Mouse (Mus musculus): Measurements from ENCODE around the gene Emc3. TPM values are rescaled to one million over a fixed set of nuclear protein-coding genes. Genes with fewer than 3 reads are reported as not detected.

The Emc3 gene
- polyA plus RNA-seq, 1 experiment from 2014 or later: 43.0 TPM

DNA sequence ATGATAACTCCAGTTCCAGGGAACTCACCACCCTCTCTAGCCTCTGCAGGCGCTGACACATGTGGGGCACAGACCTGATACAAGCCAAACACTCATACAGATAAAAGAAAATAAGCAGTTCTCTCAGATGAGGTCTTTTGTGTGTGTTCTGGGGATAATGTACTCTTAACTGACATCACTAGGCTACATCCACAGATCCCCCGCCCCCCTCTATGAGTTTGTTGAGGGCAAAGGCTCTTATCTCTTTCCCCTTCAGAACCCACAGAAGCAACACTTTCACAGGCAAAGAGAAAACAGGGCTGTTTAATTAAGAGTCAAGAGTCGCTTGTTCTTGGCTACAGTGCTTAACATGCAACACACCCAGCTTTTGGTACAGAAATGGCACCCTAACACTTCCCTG lies 16.9 kb downstream of the Emc3 start:
- Histone ChIP-seq H3K9ac (replicated peaks) (no peak overlapping the region), H3K4me1 (ENCODE audit: insufficient read depth) (peaks cover 3% of the 10 kb centered on the region; the same call in 1 of the 2 replicates), H3K9me3 (ENCODE audit: low read length) (no peaks in the 10 kb centered on the region), H3K27me3 (ENCODE audit: insufficient read depth, low read length) (no peaks in the 10 kb centered on the region), H3K36me3 (replicated peaks; ENCODE audit: insufficient read depth, low read length) (peaks cover 59% of the 10 kb centered on the region), H3K4me2 (ENCODE audit: low read depth, low read length) (no peak overlapping the region), H3K4me3 (ENCODE audit: low read depth, low read length) (no peak overlapping the region), H3K27ac (ENCODE audit: low read depth) (no peak overlapping the region)
- whole genome bisulfite sequencing (ENCODE audit: insufficient replicate concordance): 70% methylated on average over 3 of the region's 3 CpGs
- no peak for ATAC-seq
- DNase-seq: no peak
- TF ChIP-seq EP300 (IDR thresholded peaks at IDR 0.05; ENCODE audit: low read depth) (no peak), CTCF (IDR thresholded peaks at IDR 0.05; ENCODE audit: low read depth) (no peak)

DNA sequence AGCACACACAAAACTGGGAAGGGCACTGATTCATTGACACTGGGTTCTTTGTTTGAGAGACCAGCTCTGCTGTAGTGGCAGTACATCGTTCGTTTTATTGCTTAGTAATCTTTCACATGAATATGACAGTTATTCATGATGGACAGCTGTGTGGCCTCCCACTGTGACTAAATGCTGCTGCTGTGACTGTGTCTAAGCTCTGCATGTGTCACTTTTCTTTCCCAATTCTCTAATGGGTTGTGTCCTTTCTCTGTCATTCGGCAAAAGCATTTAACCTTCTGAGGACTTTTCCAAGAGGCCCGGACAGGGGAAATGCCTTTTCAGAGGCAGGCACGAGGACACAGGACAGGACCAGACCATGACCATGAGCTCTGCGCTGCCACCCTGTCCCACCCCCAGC lies 17.5 kb downstream of the Emc3 start:
- Histone ChIP-seq H3K4me2 (ENCODE audit: low read depth, low read length) (no peak overlapping the region), H3K9me3 (ENCODE audit: low read length) (no peaks in the 10 kb centered on the region), H3K27ac (ENCODE audit: low read depth) (no peak overlapping the region), H3K4me1 (ENCODE audit: insufficient read depth) (peaks cover 3% of the 10 kb centered on the region; the same call in 1 of the 2 replicates), H3K9ac (replicated peaks) (no peak overlapping the region), H3K4me3 (ENCODE audit: low read depth, low read length) (no peak overlapping the region), H3K36me3 (replicated peaks; ENCODE audit: insufficient read depth, low read length) (peaks cover 53% of the 10 kb centered on the region), H3K27me3 (ENCODE audit: insufficient read depth, low read length) (no peaks in the 10 kb centered on the region)
- ATAC-seq (no peak), DNase-seq (no peak)
- no peak for TF ChIP-seq CTCF (IDR thresholded peaks at IDR 0.05; ENCODE audit: low read depth)
- no peak for TF ChIP-seq EP300 (IDR thresholded peaks at IDR 0.05; ENCODE audit: low read depth)
- WGBS (ENCODE audit: insufficient replicate concordance): 88% methylated on average over 6 of the region's 6 CpGs

DNA sequence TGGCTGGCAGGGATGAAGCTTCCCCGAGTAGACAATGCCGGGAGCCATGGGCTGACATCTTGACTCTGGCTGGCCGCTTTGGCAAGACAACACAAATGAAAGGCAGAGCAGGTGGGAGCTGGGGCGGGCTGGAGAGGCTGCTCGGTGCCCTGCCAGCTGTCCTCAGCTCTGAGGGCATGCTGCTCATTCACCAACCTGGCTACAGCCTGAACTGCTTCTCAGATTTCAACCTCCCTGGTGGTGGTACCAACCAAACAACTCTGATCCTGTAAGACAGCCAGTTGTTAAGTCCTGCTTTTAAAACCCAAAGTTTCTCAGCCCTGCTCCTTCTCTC lies 22.5 kb downstream of the Emc3 start:
- 65% methylated on average over 5 of the region's 5 CpGs for WGBS (ENCODE audit: insufficient replicate concordance)

DNA sequence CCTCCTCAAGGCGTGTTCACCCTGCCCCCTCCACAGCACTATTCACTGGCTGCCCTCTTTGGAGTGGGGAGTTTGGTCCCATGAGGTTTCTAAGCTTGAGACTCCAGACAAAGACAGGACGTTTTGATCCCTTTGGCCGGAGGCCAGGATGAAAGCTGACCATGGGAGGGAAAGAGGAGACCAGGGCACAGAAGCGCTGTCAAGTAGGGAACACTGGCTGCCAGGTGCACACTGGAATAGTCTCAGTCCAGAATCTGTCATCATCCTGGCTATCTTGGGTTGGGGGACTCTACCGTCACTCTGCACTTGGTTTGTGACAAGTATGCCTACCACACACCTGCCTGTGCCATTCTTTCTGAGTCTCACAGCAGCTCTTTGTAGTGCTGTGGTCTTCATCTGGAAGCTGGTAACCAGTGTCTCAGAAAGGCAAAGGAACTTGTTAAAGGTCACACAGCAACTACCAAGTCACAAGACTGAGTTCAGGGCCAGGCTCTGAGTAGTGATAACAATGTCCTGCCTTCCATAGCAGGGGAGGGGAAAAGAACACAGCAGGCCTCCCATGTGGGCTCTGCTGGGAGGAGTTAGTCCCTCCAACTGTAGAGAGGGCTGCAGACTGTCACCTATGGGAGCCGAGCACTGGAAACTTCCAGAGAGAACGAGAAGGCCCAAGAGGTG lies 23.0 kb downstream of the Emc3 start:
- Histone ChIP-seq H3K27me3 (ENCODE audit: insufficient read depth, low read length) (no peaks in the 10 kb centered on the region), H3K36me3 (replicated peaks; ENCODE audit: insufficient read depth, low read length) (no peaks in the 10 kb centered on the region), H3K9me3 (ENCODE audit: low read length) (no peaks in the 10 kb centered on the region), H3K4me1 (ENCODE audit: insufficient read depth) (no peaks in the 10 kb centered on the region), H3K27ac (ENCODE audit: low read depth) (no peak overlapping the region), H3K9ac (replicated peaks) (no peak overlapping the region), H3K4me3 (ENCODE audit: low read depth, low read length) (no peak overlapping the region), H3K4me2 (ENCODE audit: low read depth, low read length) (no peak overlapping the region)
- ATAC-seq (no peak), DNase-seq (no peak)
- WGBS (ENCODE audit: insufficient replicate concordance): 66% methylated on average over 7 of the region's 7 CpGs
- TF ChIP-seq EP300 (IDR thresholded peaks at IDR 0.05; ENCODE audit: low read depth) (no peak), CTCF (IDR thresholded peaks at IDR 0.05; ENCODE audit: low read depth) (no peak)

More for the DNA sequence above, 22.5 kb downstream of the Emc3 start:
- H3K4me2 ChIP-seq (ENCODE audit: low read depth, low read length): no peak overlapping the region
- TF ChIP-seq EP300 (IDR thresholded peaks at IDR 0.05; ENCODE audit: low read depth) (no peak), CTCF (IDR thresholded peaks at IDR 0.05; ENCODE audit: low read depth) (no peak)
- DNase-seq: no peak
- ATAC-seq: no peak
- H3K27me3 ChIP-seq (ENCODE audit: insufficient read depth, low read length): no peaks in the 10 kb centered on the region
- no peak overlapping the region for H3K9ac ChIP-seq (replicated peaks)
- no peak overlapping the region for H3K27ac ChIP-seq (ENCODE audit: low read depth)
- H3K36me3 ChIP-seq (replicated peaks; ENCODE audit: insufficient read depth, low read length): 0 out of 2 replicates have a peak, but pooled peaks cover 3% of the 10 kb centered on the region
- no peak overlapping the region for H3K4me3 ChIP-seq (ENCODE audit: low read depth, low read length)
- no peaks in the 10 kb centered on the region for H3K9me3 ChIP-seq (ENCODE audit: low read length)
- H3K4me1 ChIP-seq (ENCODE audit: insufficient read depth): no peaks in the 10 kb centered on the region

DNA sequence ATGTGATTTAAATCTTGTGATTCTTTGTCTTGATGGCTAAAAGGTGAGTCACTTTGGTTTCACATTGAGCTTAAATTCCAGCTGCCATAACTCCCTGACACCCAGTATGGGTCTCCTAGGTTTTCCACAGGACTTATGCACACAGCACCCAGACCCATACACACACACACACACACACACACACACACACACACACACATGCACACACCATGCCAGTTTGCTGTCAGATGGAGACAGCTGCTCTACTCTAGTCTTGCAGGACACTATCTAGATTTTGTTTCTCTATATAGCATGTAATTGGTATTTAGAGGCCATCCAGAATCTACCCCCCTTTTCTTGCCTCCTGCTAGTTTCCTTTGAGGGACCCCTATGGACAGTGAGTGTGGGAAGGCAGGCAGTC lies 24.3 kb downstream of the Emc3 start:
- no peak overlapping the region for H3K27ac ChIP-seq (ENCODE audit: low read depth)
- DNase-seq: no peak
- H3K4me1 ChIP-seq (ENCODE audit: insufficient read depth): no peaks in the 10 kb centered on the region
- TF ChIP-seq CTCF (IDR thresholded peaks at IDR 0.05; ENCODE audit: low read depth) (no peak), EP300 (IDR thresholded peaks at IDR 0.05; ENCODE audit: low read depth) (no peak)
- no peak overlapping the region for H3K4me2 ChIP-seq (ENCODE audit: low read depth, low read length)
- H3K9me3 ChIP-seq (ENCODE audit: low read length): no peaks in the 10 kb centered on the region
- no peaks in the 10 kb centered on the region for H3K36me3 ChIP-seq (replicated peaks; ENCODE audit: insufficient read depth, low read length)
- no peak for ATAC-seq
- no peaks in the 10 kb centered on the region for H3K27me3 ChIP-seq (ENCODE audit: insufficient read depth, low read length)
- H3K9ac ChIP-seq (replicated peaks): no peak overlapping the region
- no peak overlapping the region for H3K4me3 ChIP-seq (ENCODE audit: low read depth, low read length)

DNA sequence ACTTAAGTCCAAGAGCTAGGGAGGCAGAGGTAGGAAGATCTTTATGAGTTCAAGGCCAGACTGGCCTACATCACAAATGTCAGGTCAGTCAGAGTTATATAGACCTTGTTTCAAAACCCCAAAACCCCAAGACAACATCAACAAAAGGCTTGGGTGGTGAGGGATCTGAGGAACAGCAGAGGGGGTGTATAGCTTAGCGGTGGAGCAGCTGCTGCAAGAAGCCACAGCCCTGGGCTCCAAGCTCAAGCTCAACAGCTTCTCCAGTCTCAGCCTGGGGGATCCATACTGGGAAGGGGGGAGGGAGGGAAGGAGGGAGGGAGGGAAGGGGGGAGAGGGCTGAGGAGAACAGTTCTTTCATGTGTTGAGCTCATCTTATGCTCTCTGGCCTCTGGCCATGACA lies 25.8 kb downstream of the Emc3 start:
- TF ChIP-seq EP300 (IDR thresholded peaks at IDR 0.05; ENCODE audit: low read depth) (no peak), CTCF (IDR thresholded peaks at IDR 0.05; ENCODE audit: low read depth) (no peak)
- Histone ChIP-seq H3K36me3 (replicated peaks; ENCODE audit: insufficient read depth, low read length) (no peaks in the 10 kb centered on the region), H3K9me3 (ENCODE audit: low read length) (no peaks in the 10 kb centered on the region), H3K4me3 (ENCODE audit: low read depth, low read length) (no peak overlapping the region), H3K9ac (replicated peaks) (no peak overlapping the region), H3K4me1 (ENCODE audit: insufficient read depth) (no peaks in the 10 kb centered on the region), H3K27me3 (ENCODE audit: insufficient read depth, low read length) (peaks cover 11% of the 10 kb centered on the region; the same call in 1 of the 2 replicates), H3K27ac (ENCODE audit: low read depth) (no peak overlapping the region), H3K4me2 (ENCODE audit: low read depth, low read length) (no peak overlapping the region)
- DNase-seq: no peak
- ATAC-seq: no peak
- WGBS (ENCODE audit: insufficient replicate concordance): 88% methylated on average over 1 of the region's 1 CpGs
